Mouse (Mus musculus) embryonic facial prominence, embryonic 10.5 days (tissue): ENCODE results near the gene Smpdl3b. TPM values are rescaled to one million over a fixed set of nuclear protein-coding genes. Genes with fewer than 3 reads are reported as not detected.

Source experiments
- DNase-seq: peaks from one replicate; pipeline ENCODE4 v3.0.0-alpha.2; 2017; ENCODE audit warnings: low spot score
- H3K27ac ChIP-seq: fragments of 300-500 bp; sonication (generic); replicated peaks from 2 replicates; pipeline ENCODE4 v1.5.1; 2016; ENCODE audit warnings: mild to moderate bottlenecking
- H3K27me3 ChIP-seq: fragments of 300-500 bp; sonication (generic); replicated peaks from 2 replicates; pipeline ENCODE4 v1.6.1; 2016; ENCODE audit warnings: low read depth, mild to moderate bottlenecking; ENCODE audit not compliant: poor library complexity, severe bottlenecking
- H3K36me3 ChIP-seq: fragments of 300-500 bp; sonication (generic); replicated peaks from 2 replicates; pipeline ENCODE4 v1.6.1; 2016; ENCODE audit warnings: mild to moderate bottlenecking, moderate library complexity
- H3K4me1 ChIP-seq: fragments of 300-500 bp; sonication (generic); 2 replicates; pipeline ENCODE4 v1.6.1; 2016
- H3K4me3 ChIP-seq: fragments of 300-500 bp; sonication (generic); 2 replicates; pipeline ENCODE4 v1.5.1; 2016; ENCODE audit warnings: mild to moderate bottlenecking, moderate library complexity
- H3K9me3 ChIP-seq: fragments of 300-500 bp; sonication (generic); 2 replicates; pipeline ENCODE4 v1.6.1; 2016; ENCODE audit warnings: mild to moderate bottlenecking
- WGBS: fragments of 180-500 bp; shearing (Covaris S2); methylation state at CpG from one replicate; pipeline ENCODE4 v1.1.7; 2016; 5-methylcytosine and 5-hydroxymethylcytosine counted together
- polyA plus RNA-seq: library from polyadenylated mRNA; unstranded; fragments of >200 nt; fragmentation: Nextera tagmentation; extraction: Ambion mirVana; gene quantifications from 2 replicates; pipeline ENCODE4 v1.2.1, GENCODE M21; 2016

Gene Smpdl3b
- polyA plus RNA-seq, 1 experiment from 2014 or later, result 4.4 TPM

DNA sequence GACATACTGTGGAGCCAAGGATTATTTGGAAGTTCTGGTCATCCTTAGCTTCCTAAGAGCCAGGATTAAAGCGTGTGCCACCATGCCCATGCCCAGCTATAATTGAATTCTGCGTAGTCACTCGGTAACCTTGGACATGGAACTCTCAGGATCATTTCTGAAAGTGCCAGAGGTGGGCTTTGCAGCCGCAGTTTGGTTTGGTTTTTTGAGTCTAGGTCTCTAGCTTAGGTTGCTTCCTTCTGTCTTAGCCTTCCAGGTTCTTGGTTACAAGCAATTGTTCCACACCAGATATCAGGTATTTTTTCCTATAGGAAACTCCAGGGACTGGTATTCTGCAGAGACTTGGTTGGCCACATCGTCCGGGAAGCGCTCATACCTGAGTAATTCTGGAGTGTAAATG is 43.9 kb downstream of the Smpdl3b start:
- no peak for DNase-seq
- H3K9me3 ChIP-seq, result no peaks in the 10 kb centered on the region
- H3K36me3 ChIP-seq, result peaks cover 82% of the 10 kb centered on the region
- no peak overlapping the region for H3K4me3 ChIP-seq
- H3K4me1 ChIP-seq, result no peaks in the 10 kb centered on the region
- WGBS, result 95% methylated on average over 7 of the region's 7 CpGs
- H3K27ac ChIP-seq, result no peak overlapping the region
- H3K27me3 ChIP-seq, result no peaks in the 10 kb centered on the region

DNA sequence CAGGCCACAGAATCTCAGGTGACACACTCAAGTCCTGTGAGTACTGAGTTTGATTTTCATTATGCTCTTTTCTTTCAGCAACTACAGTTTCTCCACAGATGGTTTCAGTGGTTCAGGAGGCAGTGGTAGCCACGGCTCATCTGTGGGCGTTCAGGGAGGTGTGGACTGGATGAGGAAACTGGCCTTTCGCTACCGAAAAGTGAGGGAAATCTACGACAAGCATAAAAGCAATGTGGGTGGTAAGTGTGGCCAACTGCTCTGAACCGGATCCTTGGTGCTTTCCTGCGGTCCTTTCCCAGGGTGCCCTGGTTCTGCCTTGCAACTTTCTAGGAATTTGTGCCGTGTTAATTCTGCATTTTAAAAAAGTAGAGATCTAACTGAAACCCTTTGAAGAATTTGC is 50.2 kb downstream of the Smpdl3b start:
- 96% methylated on average over 8 of the region's 8 CpGs for WGBS

GRCm38 (mm10) chr4:132702076-132702475 is 55.0 kb downstream of the Smpdl3b start:
- peaks cover 98% of the 10 kb centered on the region for H3K36me3 ChIP-seq
- H3K4me1 ChIP-seq, result no peaks in the 10 kb centered on the region
- no peaks in the 10 kb centered on the region for H3K9me3 ChIP-seq
- over 99% methylated on average over 5 of the region's 5 CpGs for WGBS
- no peak overlapping the region for H3K27ac ChIP-seq
- H3K4me3 ChIP-seq, result no peak overlapping the region
- no peak for DNase-seq
- no peaks in the 10 kb centered on the region for H3K27me3 ChIP-seq

More for the DNA sequence above, 50.2 kb downstream of the Smpdl3b start:
- Histone ChIP-seq H3K27ac (no peak overlapping the region), H3K4me3 (no peak overlapping the region), H3K4me1 (no peaks in the 10 kb centered on the region), H3K36me3 (peaks cover 97% of the 10 kb centered on the region), H3K9me3 (no peaks in the 10 kb centered on the region), H3K27me3 (no peaks in the 10 kb centered on the region)
- DNase-seq, result no peak

GRCm38 (mm10) chr4:132693366-132693765 is 63.7 kb downstream of the Smpdl3b start:
- peaks cover 79% of the 10 kb centered on the region for H3K36me3 ChIP-seq
- no peaks in the 10 kb centered on the region for H3K4me1 ChIP-seq
- no peaks in the 10 kb centered on the region for H3K9me3 ChIP-seq
- DNase-seq, result no peak
- H3K27ac ChIP-seq, result no peak overlapping the region
- 95% methylated on average over 3 of the region's 3 CpGs for WGBS
- no peak overlapping the region for H3K4me3 ChIP-seq
- no peaks in the 10 kb centered on the region for H3K27me3 ChIP-seq

DNA sequence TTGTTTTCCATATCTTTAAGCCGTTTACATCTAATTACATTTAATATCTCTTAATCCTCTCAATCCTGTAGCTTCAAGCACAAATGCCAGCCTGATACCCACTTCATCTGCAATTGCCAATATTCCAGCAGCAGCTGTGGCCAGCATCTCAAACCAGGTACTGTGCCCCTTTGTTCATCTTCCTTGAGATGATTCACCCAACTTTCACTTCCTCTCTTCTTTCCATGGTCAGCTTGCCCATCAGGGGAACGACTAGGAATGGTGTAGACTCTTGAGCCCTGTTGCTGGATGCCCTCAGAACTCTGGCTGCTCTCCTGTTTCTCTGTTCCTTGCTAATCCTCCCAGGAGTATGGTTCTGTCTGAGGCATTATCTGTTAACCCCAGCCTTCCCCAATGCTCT is 67.4 kb downstream of the Smpdl3b start:
- Histone ChIP-seq H3K27ac (no peak overlapping the region), H3K4me1 (no peaks in the 10 kb centered on the region), H3K27me3 (no peaks in the 10 kb centered on the region), H3K4me3 (no peak overlapping the region), H3K36me3 (peaks cover 75% of the 10 kb centered on the region), H3K9me3 (no peaks in the 10 kb centered on the region)
- WGBS, result 88% methylated on average over 2 of the region's 2 CpGs
- DNase-seq, result no peak

Other genes starting within 250 kb of the Smpdl3b start
- 12.3 and 13.3 TPM in 2 replicates for gene Sesn2, start 246.8 kb downstream of the Smpdl3b start, polyA plus RNA-seq
- gene Atpif1, start 223.6 kb downstream of the Smpdl3b start, polyA plus RNA-seq, result 1,009 and 1,074 TPM in 2 replicates
- 222 TPM in 2 replicates for gene Dnajc8, start 221.7 kb downstream of the Smpdl3b start, polyA plus RNA-seq
- 0.28 and 0.44 TPM in 2 replicates for gene Ptafr, start 193.2 kb downstream of the Smpdl3b start, polyA plus RNA-seq
- 36.2 and 39.9 TPM in 2 replicates for gene Eya3, start 118.3 kb downstream of the Smpdl3b start, polyA plus RNA-seq
- gene Xkr8, start 24.7 kb downstream of the Smpdl3b start, polyA plus RNA-seq, result 5.1 and 5.7 TPM in 2 replicates
- 173 and 192 TPM in 2 replicates for gene Rpa2, start 11.1 kb upstream of the Smpdl3b start, polyA plus RNA-seq
- gene Themis2, start 39.1 kb upstream of the Smpdl3b start, polyA plus RNA-seq, result 0.69 and 0.80 TPM in 2 replicates
- gene Ppp1r8, start 85.9 kb upstream of the Smpdl3b start, polyA plus RNA-seq, result 80.3 and 81.8 TPM in 2 replicates
- gene Stx12, start 127.3 kb upstream of the Smpdl3b start, polyA plus RNA-seq, result 53.5 and 58.7 TPM in 2 replicates
- 31.0 and 32.1 TPM in 2 replicates for gene Fam76a, start 165.3 kb upstream of the Smpdl3b start, polyA plus RNA-seq
- gene Fgr, start 216.8 kb upstream of the Smpdl3b start, polyA plus RNA-seq, result 0.16 and 0.21 TPM in 2 replicates